Comparison of ENCODE assay signal across 30 mouse cellular contexts in the genomic region with DNA sequence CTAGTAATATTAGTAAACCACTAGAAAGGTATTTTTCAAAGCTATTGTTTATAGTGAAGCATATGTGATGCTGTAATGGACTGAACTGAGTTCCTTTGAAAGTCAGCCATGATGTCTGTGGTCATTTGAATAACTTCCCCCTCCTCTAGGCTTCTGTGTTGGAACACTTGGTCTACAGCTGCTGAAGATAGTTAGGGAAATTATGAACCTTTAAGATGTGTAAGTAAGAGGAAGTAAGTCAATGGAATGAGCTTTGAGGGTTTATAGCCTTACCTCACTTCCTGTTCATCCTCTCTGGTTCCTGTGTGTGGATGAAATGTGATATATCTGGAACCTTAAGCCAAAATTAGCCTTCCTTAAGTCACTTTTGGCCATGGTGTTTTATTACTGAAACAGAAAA.
"Had no signal": no experiment of that assay in that cellular context is flagged by ENCODE, and none has a peak within 500 bp of the region (broad histone marks: within the 10 kb centered on the region; RNA-seq: fewer than 3 reads in every experiment).

No protein-coding gene starts in this region.

- H3K4me2 ChIP-seq: heart, embryonic 11.5 days; heart, embryonic 12.5 days; heart, embryonic 13.5 days; heart, embryonic 15.5 days; hindbrain, embryonic 12.5 days; hindbrain, embryonic 13.5 days; hindbrain, embryonic 14.5 days; hindbrain, embryonic 15.5 days; intestine, embryonic 15.5 days; kidney, embryonic 15.5 days had no signal

- H3K9me3 ChIP-seq: heart, embryonic 12.5 days; heart, embryonic 13.5 days; heart, embryonic 15.5 days; hindbrain, embryonic 10.5 days; hindbrain, embryonic 12.5 days; hindbrain, embryonic 13.5 days; hindbrain, embryonic 15.5 days; intestine, embryonic 15.5 days; kidney, embryonic 15.5 days had no signal

- H3K27me3 ChIP-seq: heart, embryonic 12.5 days; heart, embryonic 13.5 days; heart, embryonic 15.5 days; hindbrain, embryonic 12.5 days; hindbrain, embryonic 13.5 days; hindbrain, embryonic 15.5 days; intestine, embryonic 15.5 days; kidney, embryonic 15.5 days had no signal

- DNase-seq: heart, postnatal 10 days; heart, postnatal 14 days; heart, postnatal 36 days; heart, postnatal 4 days; kidney, adult 11 months; kidney, adult 2 months; kidney, adult 8-10 months; kidney, adult 9 months; kidney, postnatal 10 days; kidney, postnatal 14 days; kidney, postnatal 25 days; kidney, postnatal 36 days; kidney, postnatal 4 days; layer of hippocampus, adult 9-11 months; layer of hippocampus, postnatal 36 days had no signal

- H3K4me3 ChIP-seq: heart, embryonic 12.5 days; heart, embryonic 13.5 days; heart, embryonic 15.5 days; hindbrain, embryonic 10.5 days; hindbrain, embryonic 12.5 days; hindbrain, embryonic 13.5 days; hindbrain, embryonic 15.5 days; intestine, embryonic 15.5 days; kidney, embryonic 15.5 days; layer of hippocampus, adult 2 months; left cerebral cortex, adult 2 months had no signal

- H3K27ac ChIP-seq: heart, embryonic 13.5 days; heart, embryonic 15.5 days; hindbrain, embryonic 10.5 days; hindbrain, embryonic 12.5 days; hindbrain, embryonic 13.5 days; hindbrain, embryonic 14.5 days; hindbrain, embryonic 15.5 days; hindbrain, postnatal 0 days; intestine, embryonic 15.5 days; kidney, embryonic 15.5 days; kidney, postnatal 0 days; layer of hippocampus, adult 2 months; left cerebral cortex, adult 2 months had no signal

- H3K9ac ChIP-seq: heart, embryonic 12.5 days; heart, embryonic 13.5 days; heart, embryonic 15.5 days; hindbrain, embryonic 12.5 days; hindbrain, embryonic 13.5 days; hindbrain, embryonic 14.5 days; hindbrain, embryonic 15.5 days; intestine, embryonic 15.5 days; kidney, embryonic 15.5 days had no signal

- H3K4me1 ChIP-seq: heart, embryonic 15.5 days; hindbrain, embryonic 10.5 days; hindbrain, embryonic 12.5 days; hindbrain, embryonic 13.5 days; hindbrain, embryonic 15.5 days; intestine, embryonic 15.5 days; kidney, embryonic 15.5 days had no signal

- H3K36me3 ChIP-seq: heart, embryonic 12.5 days; heart, embryonic 13.5 days; heart, embryonic 15.5 days; hindbrain, embryonic 10.5 days; hindbrain, embryonic 12.5 days; hindbrain, embryonic 13.5 days; hindbrain, embryonic 15.5 days; intestine, embryonic 15.5 days; kidney, embryonic 15.5 days had no signal
